Mouse (Mus musculus): ENCODE results near the gene Cybb. TPM values are rescaled to one million over a fixed set of nuclear protein-coding genes. Genes with fewer than 3 reads are reported as not detected.
"Not testable (repeated sequence)": the region's sequence is repeated elsewhere in the genome, so short reads cannot be mapped to it uniquely, and the experiment has no call there.

Cybb gene
- total RNA-seq (2021): 1 to 10 TPM; 1.7 to 1.9 TPM
- long read RNA-seq, experiment 1, partial matches to known transcripts: 0 of 1 reads
- long read RNA-seq, experiment 1, other reads (novel, unspliced or antisense): 1 of 1 reads
- long read RNA-seq, experiment 2, full-length matches to known transcripts: 2 of 2 reads
- long read RNA-seq, experiment 2, partial matches to known transcripts: 0 of 2 reads
- long read RNA-seq, experiment 2, other reads (novel, unspliced or antisense): 0 of 2 reads

GRCm38 (mm10) chrX:9487671-9488070 is at the start of gene Cybb:
Cybb (minus strand) TSS chrX:9487771.
- no peak for DNase-seq

- DNase-seq: no peak
Observed at GRCm38 (mm10) chrX:9536881-9537280, 49.3 kb upstream of the Cybb start.

- not testable (repeated sequence) for DNase-seq
Observed at GRCm38 (mm10) chrX:9519969-9520368, 32.4 kb upstream of the Cybb start.

- not testable (repeated sequence) for DNase-seq
Observed at GRCm38 (mm10) chrX:9517531-9517930, 30.0 kb upstream of the Cybb start.

- not testable (repeated sequence) for DNase-seq
Observed at GRCm38 (mm10) chrX:9475036-9475435, 12.5 kb downstream of the Cybb start.

GRCm38 (mm10) chrX:9474440-9474839 is 13.1 kb downstream of the Cybb start:
- no peak for DNase-seq

GRCm38 (mm10) chrX:9473768-9474167 is 13.8 kb downstream of the Cybb start:
- no peak for DNase-seq

GRCm38 (mm10) chrX:9470811-9471388 is 16.7 kb downstream of the Cybb start:
- DNase-seq: no peak

- no peak for DNase-seq
Observed at GRCm38 (mm10) chrX:9469100-9469499, 18.5 kb downstream of the Cybb start.

- DNase-seq: no peak
Observed at GRCm38 (mm10) chrX:9467020-9467419, 20.6 kb downstream of the Cybb start.

GRCm38 (mm10) chrX:9465890-9466289 is 21.7 kb downstream of the Cybb start:
- DNase-seq: no peak

- DNase-seq: no peak
Observed at GRCm38 (mm10) chrX:9462671-9463070, 24.9 kb downstream of the Cybb start.

GRCm38 (mm10) chrX:9461399-9461798 is 26.2 kb downstream of the Cybb start:
- DNase-seq: no peak

GRCm38 (mm10) chrX:9460387-9460930 is 27.1 kb downstream of the Cybb start:
- DNase-seq: no peak

GRCm38 (mm10) chrX:9452375-9452774 is 35.2 kb downstream of the Cybb start:
- no peak for DNase-seq

- DNase-seq: no peak
Observed at GRCm38 (mm10) chrX:9447284-9447683, 40.3 kb downstream of the Cybb start.

- no peak for DNase-seq
Observed at GRCm38 (mm10) chrX:9441102-9441501, 46.5 kb downstream of the Cybb start.

- DNase-seq: no peak
Observed at GRCm38 (mm10) chrX:9440556-9440955, 47.0 kb downstream of the Cybb start.

GRCm38 (mm10) chrX:9439257-9439656 is 48.3 kb downstream of the Cybb start:
- DNase-seq: no peak

- no peak for DNase-seq
Observed at GRCm38 (mm10) chrX:9413889-9414288, 73.7 kb downstream of the Cybb start.

All from gastrocnemius, postnatal 25 days (tissue).